Mouse (Mus musculus) limb, embryonic 14.5 days (tissue): ENCODE data around the gene Ndrg3. TPM values are rescaled to one million over a fixed set of nuclear protein-coding genes. Genes with fewer than 3 reads are reported as not detected.

Experiments used
- ATAC-seq: fragments of 200-750 bp; cut with Nextera tagmentation; 2 replicates; pipeline ENCODE4 v1.8.0; 2017; ENCODE audit warnings: low read depth, moderate number of reproducible peaks, moderate TSS enrichment; ENCODE audit not compliant: low FRiP score
- DNase-seq: peaks from one replicate; pipeline ENCODE4 v3.0.0-alpha.2; 2015; ENCODE audit warnings: low spot score
- H3K27ac ChIP-seq: fragments of 300-500 bp; sonication (generic); replicated peaks from 2 replicates; pipeline ENCODE4 v1.5.1; 2014; ENCODE audit warnings: low read depth, mild to moderate bottlenecking, low read length, moderate library complexity, mixed read lengths
- H3K27me3 ChIP-seq: fragments of 300-500 bp; sonication (generic); 2 replicates; pipeline ENCODE4 v1.6.1; 2014; ENCODE audit warnings: low read length, mixed read lengths; ENCODE audit not compliant: control insufficient read depth, insufficient read depth
- H3K36me3 ChIP-seq: fragments of 300-500 bp; sonication (generic); 2 replicates; pipeline ENCODE4 v1.6.1; 2014; ENCODE audit warnings: mild to moderate bottlenecking, low read length, moderate library complexity, mixed read lengths; ENCODE audit not compliant: control insufficient read depth, insufficient read depth
- H3K4me1 ChIP-seq: fragments of 300-500 bp; sonication (generic); 2 replicates; pipeline ENCODE4 v1.6.1; 2014; ENCODE audit warnings: antibody characterized with exemption, low read length, mixed read lengths; ENCODE audit not compliant: control insufficient read depth, insufficient read depth
- H3K4me2 ChIP-seq: fragments of 300-500 bp; sonication (generic); replicated peaks from 2 replicates; pipeline ENCODE4 v1.6.1; 2014; ENCODE audit warnings: low read depth, mild to moderate bottlenecking, low read length, moderate library complexity; ENCODE audit not compliant: severe bottlenecking
- H3K4me3 ChIP-seq: fragments of 300-500 bp; sonication (generic); replicated peaks from 2 replicates; pipeline ENCODE4 v1.5.1; 2014; ENCODE audit warnings: low read length
- H3K9ac ChIP-seq: fragments of 300-500 bp; sonication (generic); 2 replicates; pipeline ENCODE4 v1.6.1; 2014; ENCODE audit warnings: mild to moderate bottlenecking, low read depth, low read length, moderate library complexity; ENCODE audit not compliant: severe bottlenecking
- H3K9me3 ChIP-seq: fragments of 300-500 bp; sonication (generic); 2 replicates; pipeline ENCODE4 v1.6.1; 2016; ENCODE audit warnings: low read length; ENCODE audit not compliant: control insufficient read depth
- POLR2A ChIP-seq: fragments of 200-500 bp; IDR thresholded peaks from 2 replicates; pipeline ENCODE4 v1.8.0; 2012; ENCODE audit warnings: inconsistent platforms, mild to moderate bottlenecking, moderate library complexity, borderline replicate concordance; ENCODE audit not compliant: insufficient read depth, insufficient read length; ENCODE audit errors: extremely low read depth
- WGBS: fragments of 180-500 bp; shearing (Covaris S2); extraction: QIAGEN DNeasy Blood & Tissue Kit; methylation state at CpG from one replicate; pipeline ENCODE4 v1.1.7; 2014; 5-methylcytosine and 5-hydroxymethylcytosine counted together
- polyA plus RNA-seq, 2 experiments: library from polyadenylated mRNA; depleted of rRNA in 1 of 2; stranded (reverse) in 1 of 2; unstranded in 1 of 2; fragments of >200 nt; fragmentation: Nextera tagmentation in 1 of 2; extraction: Ambion mirVana in 1 of 2; gene quantifications; 2 replicates each; pipeline versions ENCODE4 v1.2.1 to v1.2.3; 2012 to 2014

Ndrg3 gene
- 64.6 and 69.7 TPM in 2 replicates for polyA plus RNA-seq (2012; rRNA removed)
- 44.1 and 49.8 TPM in 2 replicates for polyA plus RNA-seq (2014; fragmentation: Nextera tagmentation; extraction: Ambion mirVana)

GRCm38 (mm10) chr2:156991470-156992319, at the start of gene Ndrg3:
Gene Ndrg3 (minus strand): TSS chr2:156992056.
- Histone ChIP-seq H3K9me3 (no peaks in the 10 kb centered on the region), H3K9ac (peak within 1 kb of the TSS; percentile 81), H3K36me3 (peaks cover 23% of the 10 kb centered on the region), H3K4me2 (peak within 1 kb of the TSS; percentile 93), H3K27me3 (no peaks in the 10 kb centered on the region), H3K27ac (peak within 1 kb of the TSS; percentile 59; the same call in 1 of the 2 replicates), H3K4me1 (peaks cover 7% of the 10 kb centered on the region; the same call in 1 of the 2 replicates), H3K4me3 (peak within 1 kb of the TSS; percentile 80)
- WGBS, result under 1% methylated on average over 43 of the region's 66 CpGs
- peak; percentile 99 for DNase-seq
- no peak for TF ChIP-seq POLR2A
- peak; percentile 97 for ATAC-seq

GRCm38 (mm10) chr2:157041421-157041820, 49.6 kb upstream of the Ndrg3 start:
- no peak for ATAC-seq
- peaks cover 4% of the 10 kb centered on the region; the same call in 1 of the 2 replicates for H3K9me3 ChIP-seq
- 92% methylated on average over 7 of the region's 7 CpGs for WGBS
- no peaks in the 10 kb centered on the region for H3K4me1 ChIP-seq
- no peak for TF ChIP-seq POLR2A
- H3K27ac ChIP-seq, result no peak overlapping the region
- no peak overlapping the region for H3K9ac ChIP-seq
- no peaks in the 10 kb centered on the region for H3K27me3 ChIP-seq
- peaks cover 87% of the 10 kb centered on the region for H3K36me3 ChIP-seq
- DNase-seq, result no peak
- no peak overlapping the region for H3K4me3 ChIP-seq
- H3K4me2 ChIP-seq, result no peak overlapping the region

GRCm38 (mm10) chr2:157040649-157041046, 48.8 kb upstream of the Ndrg3 start:
- H3K4me3 ChIP-seq, result no peak overlapping the region
- WGBS, result 88% methylated on average over 17 of the region's 17 CpGs
- DNase-seq (no peak), ATAC-seq (no peak)
- H3K4me1 ChIP-seq, result no peaks in the 10 kb centered on the region
- no peak overlapping the region for H3K4me2 ChIP-seq
- peaks cover 4% of the 10 kb centered on the region; the same call in 1 of the 2 replicates for H3K9me3 ChIP-seq
- no peak for TF ChIP-seq POLR2A
- peaks cover 87% of the 10 kb centered on the region for H3K36me3 ChIP-seq
- H3K9ac ChIP-seq, result no peak overlapping the region
- H3K27me3 ChIP-seq, result no peaks in the 10 kb centered on the region
- no peak overlapping the region for H3K27ac ChIP-seq

GRCm38 (mm10) chr2:157039900-157040648, 48.2 kb upstream of the Ndrg3 start:
- ATAC-seq, result no peak

GRCm38 (mm10) chr2:157037303-157037702, 45.4 kb upstream of the Ndrg3 start:
- Histone ChIP-seq H3K27ac (no peak overlapping the region), H3K4me2 (no peak overlapping the region), H3K4me3 (no peak overlapping the region), H3K27me3 (no peaks in the 10 kb centered on the region), H3K36me3 (peaks cover 91% of the 10 kb centered on the region), H3K4me1 (no peaks in the 10 kb centered on the region), H3K9me3 (no peaks in the 10 kb centered on the region), H3K9ac (no peak overlapping the region)
- DNase-seq (no peak), ATAC-seq (no peak)
- no peak for TF ChIP-seq POLR2A
- WGBS, result 89% methylated on average over 9 of the region's 9 CpGs

More at GRCm38 (mm10) chr2:157039900-157040648, 48.2 kb upstream of the Ndrg3 start:
- no peak for DNase-seq
- H3K27me3 ChIP-seq, result no peaks in the 10 kb centered on the region
- peaks cover 4% of the 10 kb centered on the region; the same call in 1 of the 2 replicates for H3K9me3 ChIP-seq
- H3K9ac ChIP-seq, result no peak overlapping the region
- no peaks in the 10 kb centered on the region for H3K4me1 ChIP-seq
- H3K27ac ChIP-seq, result no peak overlapping the region
- H3K4me3 ChIP-seq, result no peak overlapping the region
- peaks cover 87% of the 10 kb centered on the region for H3K36me3 ChIP-seq
- 91% methylated on average over 50 of the region's 50 CpGs for WGBS
- H3K4me2 ChIP-seq, result no peak overlapping the region
- TF ChIP-seq POLR2A, result no peak
